Mouse (Mus musculus) cerebellum, postnatal 14 days (tissue): Measurements from ENCODE around the gene Lpar1.
"Not testable (repeated sequence)": the region's sequence is repeated elsewhere in the genome, so short reads cannot be mapped to it uniquely, and the experiment has no call there.

Source experiments
- DNase-seq, 2 experiments: peaks; one replicate each; pipeline ENCODE4 v3.0.0; 2021; ENCODE audit warnings: mixed read lengths in 2 of 2

Lpar1 gene

DNA sequence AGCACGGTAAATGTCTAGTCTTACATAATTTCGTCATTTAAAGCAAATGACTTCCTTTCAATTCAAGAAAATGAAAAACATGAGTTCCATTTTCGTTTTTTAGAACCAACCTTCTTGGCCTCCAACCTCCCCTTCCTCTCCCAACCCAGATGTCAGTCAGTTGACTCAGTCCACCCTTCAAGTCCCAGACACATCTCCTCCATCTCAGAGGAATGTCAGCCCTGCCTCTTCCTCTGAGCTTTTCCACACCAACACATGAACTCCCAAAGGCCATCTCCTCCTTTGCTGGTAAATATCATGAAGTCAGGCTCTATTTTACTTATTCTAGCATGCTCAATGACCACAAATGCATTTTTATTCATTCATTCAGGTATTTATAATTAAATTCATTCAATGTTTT is 10.5 kb downstream of the Lpar1 start:
- DNase-seq: no peak

DNA sequence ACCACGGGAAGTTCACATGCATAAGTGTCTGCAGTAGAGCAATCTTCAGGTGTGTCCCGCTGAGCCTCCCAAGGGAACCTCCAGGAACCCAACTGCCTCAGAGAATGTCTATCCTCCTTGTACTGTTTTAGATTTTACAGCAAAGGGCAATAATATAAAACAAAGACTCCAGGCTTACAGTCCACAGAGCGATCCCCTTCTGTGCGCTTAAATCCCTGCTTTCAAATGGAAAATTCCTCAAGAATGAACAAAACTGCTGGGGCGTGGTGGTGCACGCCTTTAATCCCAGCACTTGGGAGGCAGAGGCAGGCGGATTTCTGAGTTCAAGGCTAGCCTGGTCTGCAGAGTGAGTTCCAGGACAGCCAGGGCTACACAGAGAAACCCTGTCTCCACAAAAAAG is 11.0 kb downstream of the Lpar1 start:
- not testable (repeated sequence) for DNase-seq

- no peak for DNase-seq
These were observed 12.9 kb downstream of the Lpar1 start for GRCm38 (mm10) chr4:58540841-58541240.

GRCm38 (mm10) chr4:58540385-58540784 is 13.3 kb downstream of the Lpar1 start:
- no peak for DNase-seq

DNA sequence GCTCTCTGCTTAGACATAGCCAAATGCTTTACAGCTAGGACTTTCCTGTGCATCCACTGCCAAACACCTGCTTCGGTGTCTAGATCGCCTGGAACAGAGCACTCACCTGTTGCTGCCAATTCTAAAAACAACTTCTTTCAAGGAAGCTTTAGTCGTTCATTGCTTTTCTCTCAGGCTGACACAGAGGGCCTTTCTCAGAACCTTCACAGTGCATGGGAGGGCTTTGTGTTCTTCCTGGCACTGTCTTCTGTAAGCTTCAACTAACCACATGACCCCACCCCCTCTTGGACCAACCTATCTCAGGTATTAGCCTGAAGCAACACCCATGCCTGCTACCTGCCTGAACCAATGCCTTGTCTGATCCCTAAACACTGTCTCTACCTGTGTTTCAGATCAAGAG is 15.0 kb downstream of the Lpar1 start:
- no peak for DNase-seq

DNA sequence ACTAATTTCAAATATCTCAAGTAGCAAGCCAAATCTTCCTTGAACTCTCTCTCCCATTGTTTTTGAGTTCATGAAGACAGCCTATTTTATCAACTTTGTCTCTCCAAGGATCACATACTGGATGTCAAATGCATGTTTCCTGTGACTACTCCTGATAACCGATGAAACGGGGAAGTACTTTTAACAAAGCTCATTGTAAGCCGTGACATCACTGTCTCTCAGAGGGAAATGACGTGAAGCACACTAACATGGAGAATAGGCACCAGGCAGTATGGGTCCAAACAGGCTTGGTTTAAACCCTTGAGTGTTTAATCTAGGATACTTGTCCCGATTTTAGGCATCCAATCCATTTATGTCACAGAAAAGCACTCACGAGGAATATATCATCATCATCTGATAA is 17.9 kb downstream of the Lpar1 start:
- DNase-seq: no peak

DNA sequence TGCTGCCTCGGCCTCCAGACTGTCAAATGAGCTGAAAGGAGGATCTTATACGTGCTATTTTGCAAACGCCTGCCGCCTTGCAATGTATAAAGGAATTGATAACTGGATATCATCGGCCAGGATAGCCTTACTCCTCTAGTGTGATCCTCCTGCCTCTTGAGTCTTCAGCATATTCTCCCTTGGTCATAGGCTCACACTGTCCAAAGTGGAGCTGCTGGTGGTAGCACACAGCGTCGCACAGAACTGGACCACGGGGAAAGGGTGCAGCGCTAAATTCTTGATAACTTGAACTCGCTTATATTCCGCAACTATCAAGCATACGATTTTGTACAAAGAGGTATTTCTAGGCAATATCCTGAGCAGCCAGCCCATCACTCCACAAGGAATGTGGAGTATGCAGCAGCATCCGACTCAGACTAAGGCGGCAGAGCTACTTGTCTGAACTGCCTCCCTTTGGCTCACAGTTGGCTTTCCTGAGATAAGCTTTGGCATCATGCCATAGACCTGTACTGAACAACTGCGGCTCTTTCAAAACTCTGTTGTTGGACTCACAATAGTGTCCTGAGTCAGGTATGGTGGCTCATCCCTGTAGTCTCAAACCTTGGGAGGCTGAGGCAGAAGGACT is 18.9 kb downstream of the Lpar1 start:
- no peak for DNase-seq

DNA sequence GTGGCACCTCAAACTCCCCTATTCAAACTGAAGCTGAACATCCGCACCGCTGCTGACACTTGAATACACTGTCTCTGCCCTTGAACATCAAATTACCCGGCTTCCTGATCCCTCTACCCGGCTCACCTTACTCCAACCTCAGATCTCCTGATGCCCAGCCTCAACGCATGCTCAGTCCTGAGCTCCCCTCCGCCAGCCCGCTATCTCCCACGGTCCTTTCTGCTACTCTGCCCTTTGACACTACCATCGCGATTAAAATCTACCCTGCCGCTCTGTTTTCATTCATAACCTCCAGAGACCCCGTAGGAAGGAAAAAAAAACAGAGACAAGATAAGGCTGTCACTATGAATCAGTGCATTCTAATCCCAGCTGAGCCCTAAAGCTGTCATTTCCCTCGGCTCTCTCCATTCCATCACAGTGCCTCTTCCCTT is 19.5 kb downstream of the Lpar1 start:
- no peak for DNase-seq

GRCm38 (mm10) chr4:58533519-58533918 is 20.2 kb downstream of the Lpar1 start:
- no peak for DNase-seq

DNA sequence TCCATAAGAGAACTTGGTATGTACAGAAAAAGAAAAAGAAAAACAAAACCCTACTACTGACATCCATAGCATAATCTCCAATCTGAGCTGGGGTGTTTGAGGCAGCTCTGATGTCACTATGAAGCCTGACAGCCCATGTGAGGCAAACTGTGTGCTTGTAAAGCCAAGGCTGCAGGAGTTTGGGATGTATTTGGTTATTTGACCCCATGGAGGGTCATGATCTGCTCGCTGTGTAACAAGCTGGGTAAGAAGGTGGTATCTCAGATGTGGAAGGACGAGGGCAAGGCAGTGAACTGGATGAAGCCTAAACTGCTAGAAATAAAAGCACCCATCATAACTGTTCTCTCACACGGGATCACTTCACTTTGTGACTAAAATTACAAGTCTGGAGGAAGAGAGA is 21.4 kb downstream of the Lpar1 start:
- no peak for DNase-seq

GRCm38 (mm10) chr4:58530706-58531105 is 23.0 kb downstream of the Lpar1 start:
- no peak for DNase-seq

DNA sequence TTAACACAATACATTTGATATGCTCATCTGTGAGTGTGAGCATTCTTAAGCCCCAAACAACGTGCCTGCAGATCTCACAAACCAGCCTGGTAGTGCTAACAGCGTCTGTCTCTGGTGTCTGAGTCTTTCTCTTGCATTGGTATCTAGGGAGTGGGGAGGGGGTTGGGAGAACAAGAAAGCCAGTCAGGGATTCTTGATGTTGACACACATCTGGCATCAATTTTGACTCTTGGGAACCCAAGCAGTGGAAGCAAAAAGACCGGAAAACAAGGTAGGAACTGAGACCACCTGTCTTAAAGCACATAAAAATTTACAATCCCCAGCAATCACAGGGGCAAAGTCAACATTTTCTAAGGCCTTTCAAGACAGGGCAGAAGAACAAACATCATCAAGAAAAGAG is 23.4 kb downstream of the Lpar1 start:
- no peak for DNase-seq

DNA sequence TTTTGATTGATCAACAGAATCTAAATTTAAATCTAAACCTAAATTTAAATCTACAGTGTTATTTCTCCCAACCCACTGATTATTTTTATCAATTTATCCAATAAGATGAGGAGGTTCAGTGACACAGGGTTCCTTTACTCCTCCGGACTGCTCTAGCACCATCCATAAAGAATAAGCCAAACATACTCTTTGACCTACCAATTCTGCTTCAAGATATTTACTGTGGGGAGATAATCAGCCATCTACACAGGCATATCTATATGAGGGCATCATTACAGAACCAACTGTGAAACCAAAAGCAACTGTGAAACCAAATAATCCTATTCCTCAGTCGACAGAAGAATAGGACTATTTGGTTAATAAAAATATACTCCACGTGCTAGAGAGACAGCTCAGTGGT is 25.8 kb downstream of the Lpar1 start:
- no peak for DNase-seq

DNA sequence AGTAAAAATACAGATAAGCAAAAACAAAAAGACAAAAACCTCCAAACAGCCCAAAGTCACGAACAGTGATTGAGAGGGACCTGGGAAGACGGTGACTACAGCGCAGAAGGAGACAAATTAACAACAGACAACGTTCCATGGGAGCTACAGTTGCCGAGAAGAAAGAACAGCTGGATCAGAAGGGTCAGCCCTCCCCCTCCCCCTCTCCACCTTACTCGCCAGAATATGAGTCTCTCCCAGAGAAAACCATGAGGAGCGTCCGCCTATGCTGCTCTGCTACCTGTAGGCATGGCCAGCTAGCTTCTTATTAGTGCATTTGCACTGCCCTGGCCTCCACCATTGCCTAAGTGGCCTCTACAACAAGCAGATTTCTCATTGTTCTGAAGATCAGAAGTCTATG is 32.6 kb downstream of the Lpar1 start:
- no peak for DNase-seq

DNA sequence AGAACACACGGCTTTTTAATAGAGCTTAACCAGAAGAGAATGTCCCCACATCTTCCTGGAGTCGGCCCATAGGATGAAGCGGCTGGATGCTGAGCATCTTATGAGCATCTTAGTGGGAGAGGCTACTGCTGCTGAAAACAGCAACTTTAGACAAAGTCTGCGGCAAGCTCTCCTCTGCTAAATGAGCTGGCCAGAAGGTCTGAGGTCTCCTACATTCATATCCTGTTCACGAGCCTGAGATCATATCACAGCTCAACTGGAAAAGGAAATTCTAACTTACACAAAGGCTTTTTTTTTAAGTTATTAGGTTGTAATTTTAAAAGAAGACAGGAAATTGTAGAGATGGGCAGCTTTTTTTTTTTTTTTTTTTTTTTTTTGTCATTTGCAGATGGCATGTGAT is 33.2 kb downstream of the Lpar1 start:
- DNase-seq: no peak

- DNase-seq: no peak
These were observed 33.8 kb downstream of the Lpar1 start for GRCm38 (mm10) chr4:58519891-58520290.

GRCm38 (mm10) chr4:58518215-58518988 is 35.3 kb downstream of the Lpar1 start:
- DNase-seq: peak in 1 of 2 experiments; percentile 10

DNA sequence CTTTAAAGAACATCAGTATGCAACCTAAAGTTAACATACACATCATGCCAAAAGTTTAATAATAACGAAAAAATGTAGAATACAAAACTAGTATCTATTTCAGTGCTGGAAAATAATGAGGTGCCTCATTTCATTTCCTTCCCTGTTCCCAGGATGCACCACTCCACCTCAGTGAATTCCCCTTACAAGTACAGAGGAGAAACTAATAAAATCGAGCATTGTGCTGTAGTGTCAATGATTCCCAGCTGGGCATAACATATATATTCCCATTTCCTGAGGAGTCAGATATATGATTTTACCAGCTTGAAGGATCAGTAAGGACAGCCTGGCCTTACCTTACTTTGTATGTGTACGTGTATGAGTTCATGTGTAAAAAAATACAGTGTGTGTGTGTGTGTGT is 36.9 kb downstream of the Lpar1 start:
- DNase-seq: no peak

DNA sequence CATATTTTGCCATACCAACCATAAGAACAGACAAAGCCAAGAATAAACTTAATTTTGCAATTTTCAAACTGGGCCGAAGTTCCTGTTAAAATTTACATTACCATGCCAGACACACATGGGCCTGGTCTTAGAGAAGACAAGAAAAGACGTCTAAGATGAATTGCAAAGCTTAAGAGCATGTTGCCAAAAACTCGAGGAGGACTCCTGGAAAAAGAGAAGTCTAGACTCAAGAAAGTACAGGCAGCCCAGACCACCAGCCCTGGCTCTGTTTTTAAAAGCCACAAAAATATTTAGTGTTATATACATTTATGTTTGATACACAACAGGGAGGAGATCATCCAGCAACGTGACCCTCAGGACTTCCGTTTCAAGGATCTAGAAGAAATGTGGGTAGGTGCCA is 37.5 kb downstream of the Lpar1 start:
- DNase-seq: no peak

GRCm38 (mm10) chr4:58511554-58511953 is 42.1 kb downstream of the Lpar1 start:
- no peak for DNase-seq

DNA sequence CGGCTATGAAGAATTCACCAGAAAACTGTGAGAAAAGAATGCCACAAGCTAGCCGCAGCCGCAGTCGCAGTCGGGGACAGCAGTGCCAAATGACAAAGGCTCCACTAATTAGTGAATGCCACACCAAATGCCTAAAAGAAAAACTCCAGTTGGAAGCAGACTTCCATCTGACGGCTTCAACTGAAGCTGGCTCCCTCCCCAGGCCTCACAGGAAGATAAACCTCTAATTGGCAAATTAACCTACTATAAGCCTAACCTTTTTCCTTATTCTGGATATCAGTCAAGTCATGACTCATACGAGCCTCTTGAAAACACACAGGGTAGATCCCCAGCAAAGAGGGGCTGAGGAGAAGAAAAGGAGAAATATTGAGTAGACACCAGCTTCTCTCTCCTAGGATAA is 44.9 kb downstream of the Lpar1 start:
- DNase-seq: peak; percentile 9 to 28

GRCm38 (mm10) chr4:58507536-58507935 is 46.2 kb downstream of the Lpar1 start:
- DNase-seq: no peak

- no peak for DNase-seq
These were observed 46.9 kb downstream of the Lpar1 start for GRCm38 (mm10) chr4:58506539-58507527.
